Mouse (Mus musculus) WW6 (cell line): ENCODE measurements around the gene Ankle1.

ENCODE experiments used
- DNase-seq: peaks from one replicate; pipeline ENCODE4 v3.0.0-alpha.2; 2013; ENCODE audit warnings: low read depth, low spot score

Ankle1 gene

GRCm38 (mm10) chr8:71381971-71382961, 23.5 kb upstream of the Ankle1 start:
- no peak for DNase-seq

- no peak for DNase-seq
These were observed 22.4 kb upstream of the Ankle1 start for GRCm38 (mm10) chr8:71383396-71383795.

DNA sequence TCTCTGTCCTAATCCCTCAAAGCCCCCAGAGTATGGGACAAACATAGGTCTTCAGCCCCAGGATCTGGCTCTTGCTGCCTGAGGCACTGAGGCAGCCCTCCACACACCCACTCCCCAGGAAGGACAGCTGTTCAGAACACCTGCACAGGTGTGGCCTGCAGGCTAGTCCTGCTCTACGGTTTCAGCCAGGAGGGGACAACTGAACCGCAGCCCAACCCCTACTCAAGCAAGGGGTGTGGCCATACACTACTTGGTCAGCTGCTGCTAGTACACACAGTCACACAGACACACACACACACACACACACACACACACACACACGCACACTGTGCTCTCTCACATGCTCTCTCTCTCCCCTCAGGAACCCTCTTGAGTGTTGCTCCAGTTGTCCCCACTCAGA, 21.9 kb upstream of the Ankle1 start:
- DNase-seq = no peak

GRCm38 (mm10) chr8:71385212-71385835, 20.5 kb upstream of the Ankle1 start:
- DNase-seq = peak; percentile 76

DNA sequence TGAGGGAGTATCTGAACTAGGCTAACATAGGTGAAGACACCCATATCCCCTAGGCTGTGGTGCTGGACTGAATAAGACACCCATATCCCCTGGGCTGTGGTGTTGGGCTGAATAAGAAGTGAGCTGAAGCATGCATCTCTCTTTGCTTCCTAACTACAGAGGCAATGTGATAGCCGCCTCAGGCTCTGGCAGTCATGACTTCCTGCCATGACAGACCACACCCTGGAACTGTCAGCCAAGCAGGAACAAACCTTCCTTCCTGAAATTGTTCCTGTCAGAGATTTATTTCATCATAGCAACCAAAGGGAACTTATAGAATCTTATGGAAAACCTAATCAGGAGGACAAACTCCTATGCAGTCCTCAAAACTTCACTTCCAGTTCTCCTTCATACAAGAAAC, 17.5 kb upstream of the Ankle1 start:
- DNase-seq = no peak

GRCm38 (mm10) chr8:71391696-71392095, 14.1 kb upstream of the Ankle1 start:
- DNase-seq = no peak

DNA sequence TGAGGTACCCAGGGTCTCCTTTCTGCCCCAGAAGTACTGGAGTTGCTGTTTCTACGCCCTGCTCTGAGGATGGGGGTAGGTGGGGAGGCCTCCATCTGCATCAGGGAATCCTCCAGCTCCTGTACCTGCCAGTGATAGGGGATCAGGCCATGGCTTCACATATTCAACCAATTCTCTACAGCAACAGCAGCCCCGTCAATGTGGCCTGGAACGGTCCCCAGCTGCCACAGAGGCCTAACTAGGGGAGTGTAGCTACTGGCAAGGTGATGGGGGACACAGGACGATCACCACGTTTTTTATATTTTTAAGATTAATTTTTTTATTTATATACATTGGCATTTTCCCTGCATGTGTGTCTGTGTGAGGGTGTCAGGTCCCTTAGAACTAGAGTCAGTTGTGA, 13.4 kb upstream of the Ankle1 start:
- DNase-seq = no peak

DNA sequence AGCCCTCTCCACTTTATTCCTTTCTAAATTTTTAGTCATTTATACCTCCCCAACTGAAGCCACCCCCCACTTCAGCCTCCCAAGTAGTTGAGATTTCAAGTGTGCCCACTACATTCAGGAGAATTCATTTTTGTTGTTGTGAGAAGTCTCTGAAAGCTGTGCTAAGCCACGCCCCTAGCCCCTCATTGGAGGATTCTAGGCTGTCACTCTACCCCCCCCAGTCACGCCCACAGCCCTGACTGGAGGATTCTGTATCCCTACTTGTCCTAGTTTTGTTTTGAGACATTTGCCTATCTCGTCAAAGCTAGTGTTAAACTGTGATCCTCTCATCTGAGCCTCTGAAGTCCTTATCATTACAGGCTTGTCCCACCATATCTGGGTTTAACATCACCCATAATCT, 12.9 kb upstream of the Ankle1 start:
- DNase-seq = no peak

DNA sequence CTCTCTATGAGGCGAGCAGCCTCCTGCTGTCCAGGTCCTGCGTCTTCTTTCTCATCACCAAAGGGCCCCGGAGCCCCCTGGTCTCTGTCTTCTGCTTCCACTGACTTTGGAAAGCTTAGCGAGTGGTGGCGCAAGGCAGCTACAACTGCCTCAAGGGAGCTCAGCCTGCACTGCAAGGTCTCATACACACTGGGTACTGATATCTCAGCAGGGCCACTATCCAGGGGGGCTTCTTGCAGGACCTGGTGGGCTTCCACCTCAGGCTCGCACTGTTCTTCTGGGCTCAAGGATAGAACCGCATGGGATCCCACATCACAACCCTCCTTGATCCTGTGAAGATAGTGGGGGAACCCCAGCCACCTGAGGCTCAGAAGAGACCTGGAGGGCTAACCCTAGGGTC, 11.3 kb upstream of the Ankle1 start:
- no peak for DNase-seq

GRCm38 (mm10) chr8:71395071-71395470, 10.7 kb upstream of the Ankle1 start:
- DNase-seq = no peak

GRCm38 (mm10) chr8:71395629-71396028, 10.2 kb upstream of the Ankle1 start, which contains the start of gene Ushbp1:
Ushbp1 (minus strand) TSS chr8:71395802.
- no peak for DNase-seq

DNA sequence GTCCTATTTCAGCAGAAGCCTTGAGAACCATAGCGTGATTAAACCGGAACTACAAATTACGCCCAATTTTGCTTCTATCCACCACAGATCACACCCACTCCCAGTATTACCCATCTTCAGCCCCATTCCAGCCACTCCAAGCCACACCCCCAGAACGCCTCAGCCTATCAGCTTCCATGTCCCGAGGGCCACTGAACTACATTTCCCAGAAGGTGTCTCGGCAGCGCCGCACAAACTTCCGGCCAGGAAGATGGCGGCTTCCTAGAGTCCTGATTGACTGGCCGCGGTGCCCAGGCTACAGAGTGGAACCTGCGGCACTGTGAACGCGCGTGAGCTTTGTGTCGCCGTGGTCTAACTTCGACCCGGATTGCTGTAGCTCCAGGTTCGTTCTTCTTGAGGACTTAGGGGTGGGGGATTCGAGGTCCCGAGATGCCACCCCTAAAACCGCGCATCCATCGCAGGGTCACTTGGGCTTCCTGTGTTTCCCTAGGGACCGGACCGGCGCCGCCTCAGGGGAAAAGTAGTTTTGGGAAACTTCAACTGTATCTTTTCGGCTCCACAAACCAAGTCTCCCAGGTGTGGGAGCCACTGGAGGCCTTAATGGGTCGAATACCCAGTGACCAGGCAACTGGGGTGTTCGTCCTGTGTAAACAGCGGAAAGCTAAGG, 9.0 kb upstream of the Ankle1 start, which contains the start of gene Babam1:
TSS of gene Babam1 (plus strand) at position 223 of the 667 bp plus-strand sequence.
- peak; percentile 86 for DNase-seq

- no peak for DNase-seq
These were observed 8.1 kb upstream of the Ankle1 start for GRCm38 (mm10) chr8:71397701-71398100.

DNA sequence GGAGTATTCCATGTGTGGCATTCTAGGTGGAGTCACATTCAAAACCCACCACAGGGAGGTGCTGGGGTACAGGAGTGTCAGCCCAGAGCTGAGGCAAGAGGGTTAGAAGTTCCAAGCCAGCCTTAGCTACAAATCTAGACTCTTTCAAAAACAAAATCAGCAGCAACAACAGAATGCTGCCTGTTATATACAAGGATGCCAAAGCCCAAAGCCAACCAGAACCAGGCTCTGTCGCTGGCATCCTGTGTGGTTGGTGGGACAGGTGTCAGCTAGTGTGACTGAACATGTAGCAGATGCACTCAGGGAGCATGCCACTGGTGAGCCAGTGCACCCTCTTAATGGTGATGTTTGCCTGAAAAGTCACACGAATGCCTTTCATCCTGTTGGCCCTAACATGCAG, 5.0 kb upstream of the Ankle1 start:
- DNase-seq = no peak

DNA sequence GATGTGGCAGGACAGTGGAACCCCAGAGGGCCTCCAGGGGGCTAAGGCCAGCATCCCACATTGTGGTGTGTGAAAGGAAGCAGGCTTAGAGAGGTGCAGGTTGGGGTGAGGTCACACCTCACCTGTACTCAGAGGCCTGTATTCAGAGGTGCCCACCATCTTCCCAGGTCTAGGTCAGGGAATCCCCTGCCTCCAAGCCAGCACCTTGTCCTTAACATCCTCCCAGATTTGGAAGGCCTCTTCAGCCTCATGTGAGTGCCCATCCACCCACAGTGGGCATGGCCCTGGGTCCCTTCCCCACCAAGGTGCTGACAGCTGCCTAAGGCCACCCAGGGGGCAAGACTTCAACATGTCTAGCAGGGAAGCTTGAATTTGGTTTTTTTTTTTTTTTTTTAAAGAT, 4.4 kb upstream of the Ankle1 start:
- no peak for DNase-seq

DNA sequence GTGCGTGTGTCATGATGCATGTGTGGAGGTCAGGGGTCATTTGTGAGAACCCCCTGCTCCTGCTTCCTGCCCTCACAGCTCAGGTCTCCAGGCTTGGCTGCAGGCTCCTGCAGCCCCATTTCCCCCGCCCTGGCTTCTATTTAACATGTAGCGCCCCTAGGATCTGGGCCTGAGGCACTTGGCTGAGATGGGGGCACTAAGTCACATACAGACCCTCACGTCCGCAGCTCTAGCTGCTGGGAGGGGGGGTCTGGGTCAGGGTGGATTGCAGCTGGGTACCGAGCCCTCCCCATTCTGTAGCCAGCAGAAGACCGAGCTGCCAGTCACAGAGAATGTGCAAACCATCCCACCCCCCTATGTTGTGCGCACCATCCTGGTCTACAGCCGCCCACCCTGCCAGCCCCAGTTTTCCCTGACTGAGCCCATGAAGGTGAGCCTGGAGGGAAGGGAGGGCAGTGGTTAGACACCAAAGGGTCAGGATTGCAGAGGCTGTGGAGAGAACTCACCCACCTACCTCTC, 3.3 kb upstream of the Ankle1 start:
- no peak for DNase-seq

DNA sequence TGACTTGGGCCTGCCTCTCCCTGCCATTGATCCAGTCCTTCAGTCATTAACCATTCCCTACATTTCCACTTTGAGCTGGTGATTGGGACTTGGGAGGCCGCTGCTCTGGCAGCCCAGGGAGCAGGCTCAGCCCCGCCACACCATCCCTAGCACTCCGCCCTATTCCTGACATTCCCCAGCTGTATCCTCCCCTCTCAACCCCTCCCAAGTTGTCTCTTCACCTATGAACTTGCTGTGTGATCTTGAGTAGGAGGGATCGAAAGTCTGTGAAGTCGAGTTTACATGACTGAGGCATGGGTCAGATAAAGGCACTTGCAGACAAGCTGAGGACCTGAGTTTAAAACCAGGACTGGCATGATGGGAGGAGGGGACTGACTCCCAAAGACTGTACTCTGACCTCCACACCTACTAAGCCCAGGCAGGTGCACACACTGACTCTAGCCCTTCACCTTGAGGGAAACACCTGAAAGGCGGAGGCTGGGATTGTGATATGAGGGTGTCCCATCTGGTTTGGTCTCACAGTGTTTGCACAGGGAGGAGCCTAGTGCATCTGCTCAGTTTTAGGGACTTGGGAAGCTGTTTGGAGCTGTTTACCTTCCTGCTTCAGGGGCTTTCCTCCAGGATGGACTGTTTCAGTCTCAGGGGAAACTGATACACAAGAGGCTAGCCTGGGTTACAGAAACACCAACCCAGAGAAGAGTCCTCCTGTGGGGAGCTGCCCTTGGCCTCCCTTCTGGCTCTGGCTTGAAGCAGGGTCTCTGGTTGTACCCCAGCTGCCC, 2.5 kb upstream of the Ankle1 start:
- DNase-seq = no peak

DNA sequence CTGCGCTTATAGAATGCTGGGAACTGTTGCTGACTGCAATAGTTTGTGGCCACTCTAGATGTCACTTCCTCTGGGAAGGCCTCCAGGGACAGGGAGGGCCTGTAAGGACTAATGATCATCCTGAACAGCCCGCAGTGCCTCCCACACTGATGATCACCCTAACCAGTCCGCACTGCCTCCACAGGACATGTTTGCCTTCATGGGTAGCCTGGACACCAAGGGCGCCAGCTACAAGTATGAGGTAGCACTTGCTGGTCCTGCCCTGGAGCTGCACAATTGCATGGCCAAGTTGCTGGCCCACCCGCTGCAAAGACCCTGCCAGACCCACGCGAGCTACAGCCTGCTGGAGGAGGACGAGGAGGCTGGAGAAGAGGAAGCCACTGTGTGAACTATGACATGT, 1.8 kb upstream of the Ankle1 start:
- no peak for DNase-seq

DNA sequence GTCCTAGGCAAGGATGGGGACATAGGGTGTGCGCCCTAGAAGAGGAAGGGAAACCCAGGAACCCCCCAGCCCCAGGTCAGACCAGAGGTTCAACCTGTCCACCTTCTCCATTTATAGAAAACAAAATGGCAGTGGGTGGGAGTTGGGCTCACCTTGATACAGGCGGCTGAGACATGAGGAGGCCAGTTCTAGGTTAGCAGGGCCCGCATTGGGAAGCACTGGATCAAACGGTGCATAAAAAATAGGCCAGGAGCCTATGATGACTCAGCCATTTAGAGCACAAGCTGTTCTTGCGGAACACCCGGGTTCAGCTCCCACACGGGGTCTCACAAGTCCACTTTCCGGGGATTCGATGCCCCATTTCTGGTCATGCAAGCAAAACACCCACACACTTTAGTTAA, 859 bp upstream of the Ankle1 start:
- no peak for DNase-seq

DNA sequence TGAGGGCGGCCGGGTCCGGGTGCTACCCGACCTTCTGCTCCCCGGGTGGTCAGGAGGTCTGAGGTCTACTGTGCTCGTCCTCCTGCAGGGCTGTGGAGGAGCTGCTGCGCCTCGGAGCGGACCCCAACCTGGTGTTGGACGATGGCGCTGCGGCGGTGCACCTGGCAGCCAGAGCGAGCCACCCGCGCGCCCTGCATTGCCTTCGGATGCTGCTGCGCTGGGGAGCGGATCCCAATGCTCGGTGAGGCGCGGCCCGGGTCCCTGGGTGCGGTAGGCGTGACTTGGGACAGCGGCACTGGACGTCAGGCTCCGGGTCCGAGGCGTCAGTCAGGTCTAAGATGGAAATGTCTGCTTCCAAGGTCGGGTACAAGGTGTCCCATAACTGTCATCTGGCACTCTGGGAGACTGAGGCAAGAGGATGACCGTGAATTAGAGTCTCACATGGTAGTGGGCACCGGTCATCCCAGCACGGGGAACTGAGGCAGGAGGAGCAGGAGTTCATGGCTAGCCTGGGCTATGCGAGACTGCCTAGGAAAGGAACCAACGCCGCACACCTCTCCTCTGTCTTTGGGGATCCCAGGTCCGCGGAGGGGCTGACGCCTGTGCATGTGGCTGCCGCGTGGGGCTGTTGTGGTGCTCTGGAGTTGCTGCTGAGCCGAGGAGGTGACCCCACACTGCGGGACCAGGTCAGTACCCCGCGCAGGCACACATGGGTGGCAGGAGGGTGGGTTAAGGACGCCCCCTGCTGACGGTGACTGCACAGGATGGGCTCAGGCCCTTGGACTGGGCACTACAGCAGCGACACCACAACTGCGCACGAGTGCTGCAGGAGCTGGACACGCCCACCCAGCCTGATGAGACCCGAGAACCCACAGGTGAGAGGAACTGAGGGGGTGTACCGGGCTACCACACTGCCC, 547 bp downstream of the Ankle1 start:
- DNase-seq = no peak
